Mouse (Mus musculus) monocyte, adult 5-6 weeks (primary cell): ENCODE results near the gene Wfdc6a. TPM values are rescaled to one million over a fixed set of nuclear protein-coding genes. Genes with fewer than 3 reads are reported as not detected.

ENCODE experiments used
- ATAC-seq: fragments of 153-309, 156-312 bp; replicated peaks from 2 replicates; pipeline ENCODE4 v1.8.0; 2017; ENCODE audit warnings: mild to moderate bottlenecking; ENCODE audit not compliant: low TSS enrichment, insufficient number of reproducible peaks, severe bottlenecking, poor library complexity, low FRiP score
- total RNA-seq: library from RNA; stranded (forward); fragments of 200-1000, 200-491, 200-594 nt; gene quantifications from 3 replicates; pipeline ENCODE4 v1.2.3, GENCODE M21; 2017

The Wfdc6a gene
- total RNA-seq, 1 experiment from 2014 or later = not detected

DNA sequence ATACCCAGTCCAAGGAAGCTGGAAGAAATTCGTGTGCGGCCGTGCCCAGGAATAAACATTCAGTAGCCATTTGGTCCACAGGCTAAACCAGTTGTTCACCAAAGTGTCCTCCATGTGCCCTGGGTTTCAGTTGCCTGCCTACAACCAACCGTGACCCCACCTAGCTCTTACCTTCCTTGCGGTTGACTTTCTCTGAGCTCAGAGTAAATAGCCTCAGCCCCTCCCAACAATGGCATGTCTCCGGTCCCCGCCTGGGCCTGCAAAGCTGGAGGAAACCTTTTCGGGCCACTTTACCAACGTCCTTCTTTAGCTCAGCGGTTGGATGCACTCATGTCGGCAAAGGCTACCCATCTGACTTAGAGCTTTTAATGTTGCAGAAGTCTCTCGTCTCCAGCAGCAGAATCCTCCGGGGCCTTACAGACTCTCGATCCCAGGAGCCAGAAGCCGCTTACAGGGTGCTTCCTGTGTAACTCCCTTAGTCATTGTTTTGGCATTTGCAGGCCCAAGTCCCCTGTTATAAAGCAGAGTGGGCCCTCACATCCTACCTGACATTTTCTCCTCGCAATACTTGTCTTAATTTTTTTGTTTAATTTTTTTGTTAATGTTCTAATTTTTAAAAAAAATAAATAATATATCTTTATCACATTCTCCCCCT lies 26.1 kb downstream of the Wfdc6a start:
- no peak for ATAC-seq

- no peak for ATAC-seq
Measured at GRCm38 (mm10) chr2:164558426-164558825, 26.8 kb downstream of the Wfdc6a start.

- ATAC-seq = no peak
Measured at GRCm38 (mm10) chr2:164551502-164551901, 33.7 kb downstream of the Wfdc6a start.

GRCm38 (mm10) chr2:164550895-164551269 lies 34.4 kb downstream of the Wfdc6a start:
- no peak for ATAC-seq

- no peak for ATAC-seq
Measured at GRCm38 (mm10) chr2:164549963-164550894, 35.0 kb downstream of the Wfdc6a start.

- no peak for ATAC-seq
Measured at GRCm38 (mm10) chr2:164549338-164549737, 35.9 kb downstream of the Wfdc6a start.

DNA sequence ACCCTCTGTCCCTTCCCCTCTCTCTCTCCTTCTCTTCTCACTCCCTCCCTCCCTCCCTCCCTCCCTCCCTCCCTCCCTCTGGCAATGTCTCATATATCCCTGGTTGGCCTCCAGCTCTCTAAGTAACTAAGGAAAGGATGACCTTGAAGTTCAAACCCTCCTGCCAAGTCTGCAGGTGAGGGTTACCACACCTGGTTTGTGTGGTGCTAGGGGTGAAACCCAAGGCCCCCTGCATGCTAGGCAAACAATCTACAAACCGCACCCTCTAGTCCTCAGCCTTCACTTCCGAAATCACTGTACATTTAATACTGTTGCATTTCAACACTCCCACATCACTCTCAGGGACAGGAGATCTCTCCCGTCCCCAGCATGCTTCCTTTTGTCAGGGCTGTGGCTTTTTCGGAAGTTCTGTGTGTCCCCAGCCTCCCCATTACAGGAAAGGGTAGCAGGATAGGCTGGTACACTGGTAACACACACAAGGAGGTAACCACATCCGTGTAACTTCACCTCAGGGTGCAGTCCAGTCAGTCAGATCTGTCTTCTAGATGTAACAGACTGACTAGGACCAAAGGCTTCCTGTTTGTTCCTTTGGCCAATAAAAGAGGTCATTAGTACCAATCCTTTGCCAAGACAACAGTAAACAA lies 40.7 kb downstream of the Wfdc6a start:
- ATAC-seq = peak; percentile 71

- ATAC-seq = no peak
Measured at GRCm38 (mm10) chr2:164543745-164544144, 41.5 kb downstream of the Wfdc6a start.

DNA sequence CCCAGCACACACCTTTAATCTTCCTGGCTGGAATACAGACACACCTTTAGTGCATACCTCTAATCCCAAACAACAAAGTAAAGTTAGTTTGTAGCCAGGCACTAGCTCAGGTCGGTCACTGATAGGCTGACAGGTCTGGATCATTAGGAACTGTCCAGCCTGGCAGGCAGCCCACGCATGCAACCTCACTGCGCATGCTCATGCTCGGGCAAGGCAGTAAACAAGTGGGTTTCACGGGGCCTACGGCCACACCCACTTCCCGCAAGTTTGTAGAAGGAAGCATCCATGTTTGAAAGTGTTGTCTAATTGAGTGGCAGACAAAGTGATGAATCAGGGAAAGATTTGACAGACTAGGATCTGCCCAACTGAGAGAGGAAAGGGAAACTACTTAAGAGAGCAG lies 42.6 kb downstream of the Wfdc6a start:
- ATAC-seq = no peak

GRCm38 (mm10) chr2:164542132-164542531 lies 43.1 kb downstream of the Wfdc6a start:
- ATAC-seq = no peak

DNA sequence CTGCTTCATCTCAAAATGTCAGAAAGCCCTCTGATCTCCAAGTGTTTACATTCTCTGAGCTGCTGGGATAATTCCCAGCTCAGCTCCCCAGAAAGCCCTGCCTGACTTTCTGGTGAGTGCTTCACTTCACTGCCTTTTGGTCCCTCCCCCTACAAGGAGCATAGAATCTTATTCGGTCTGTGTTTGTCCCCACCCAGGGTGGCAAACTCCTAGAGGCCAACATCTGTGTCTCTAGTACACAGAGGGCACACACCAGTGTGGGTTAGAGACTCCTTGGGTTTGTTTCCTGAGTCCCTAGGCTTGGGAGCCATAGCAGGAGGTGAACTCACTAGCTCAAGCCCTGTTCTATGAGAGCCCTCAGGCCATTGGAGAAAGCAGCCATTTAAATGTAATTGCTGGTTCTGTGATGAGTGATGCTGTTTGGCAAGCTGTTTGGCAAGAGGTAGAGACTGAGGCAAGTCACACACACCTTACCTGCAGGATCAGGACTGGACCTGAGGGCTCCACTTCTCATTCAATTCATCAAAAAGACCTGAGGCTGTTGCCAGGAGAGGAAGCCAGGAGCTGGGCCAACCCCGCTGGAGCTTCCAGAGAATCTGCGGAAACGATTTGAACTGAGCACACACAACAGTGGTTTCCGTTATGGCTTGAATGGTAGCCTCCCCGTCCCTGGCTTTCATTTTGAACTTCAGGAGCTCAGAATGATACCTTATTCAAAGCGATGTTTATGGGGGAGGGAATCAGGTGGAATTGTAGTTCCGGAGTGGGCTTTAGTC lies 44.4 kb downstream of the Wfdc6a start:
- ATAC-seq = no peak

DNA sequence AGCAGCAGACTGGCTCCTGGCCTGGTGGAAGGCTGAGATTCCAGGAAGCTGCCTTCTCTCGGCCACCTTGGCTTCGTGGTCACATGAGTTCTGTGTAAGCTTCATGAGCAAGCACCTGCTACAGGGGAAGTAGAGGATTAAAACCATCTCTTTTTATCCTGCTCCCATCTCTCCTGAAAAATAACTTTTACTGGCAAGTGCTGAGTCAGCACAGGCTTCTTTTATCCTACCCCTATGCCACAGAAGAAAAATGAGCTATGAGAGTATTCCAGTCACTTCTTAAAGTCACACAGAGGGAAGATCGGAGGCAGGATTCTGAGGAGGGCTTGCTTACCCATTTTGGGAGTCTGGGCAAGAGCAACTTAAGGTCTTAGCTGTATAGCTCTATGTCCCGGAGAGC lies 48.2 kb downstream of the Wfdc6a start:
- ATAC-seq = no peak

GRCm38 (mm10) chr2:164534315-164534714 lies 50.9 kb downstream of the Wfdc6a start:
- ATAC-seq = no peak

DNA sequence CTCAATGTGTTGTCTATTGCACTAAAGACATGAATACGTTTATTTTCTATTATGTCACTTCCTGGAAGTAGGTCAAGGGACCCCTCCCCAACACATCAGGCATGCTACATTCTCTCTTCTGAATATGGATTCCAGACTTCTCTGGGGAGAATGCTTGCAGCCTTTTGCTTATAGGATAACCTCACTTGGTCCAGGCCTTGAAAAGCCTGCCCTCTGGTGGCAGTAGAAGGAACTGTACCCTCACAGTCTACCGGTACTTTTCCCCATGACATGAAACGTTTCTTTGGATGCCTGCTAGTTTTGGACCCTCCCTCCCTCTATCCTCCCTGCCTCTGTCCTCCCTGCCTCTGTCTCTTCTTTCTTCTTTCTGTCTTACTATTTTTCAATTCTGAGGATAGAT lies 54.1 kb downstream of the Wfdc6a start:
- ATAC-seq = peak; percentile 73

Other genes with a start within 250 kb of the Wfdc6a start
- gene Slpi, start 196.4 kb downstream of the Wfdc6a start, total RNA-seq = 7.4 to 25.2 TPM (median 20.6 TPM) in 3 replicates
- gene Rbpjl, start 182.3 kb downstream of the Wfdc6a start, total RNA-seq = not detected in 3 replicates
- not detected in 3 replicates for gene Matn4, start 180.3 kb downstream of the Wfdc6a start, total RNA-seq
- gene Sdc4, start 141.6 kb downstream of the Wfdc6a start, total RNA-seq = 14.1 to 26.0 TPM (median 16.6 TPM) in 3 replicates
- gene Sys1, start 128.5 kb downstream of the Wfdc6a start, total RNA-seq = 17.0 to 30.1 TPM (median 24.9 TPM) in 3 replicates
- gene Gm20458, start 124.5 kb downstream of the Wfdc6a start, total RNA-seq = 4.9 TPM in 1 of 3 replicates, not detected in the others
- 0.68 TPM in 1 of 3 replicates, not detected in the others for gene Trp53tg5, start 111.7 kb downstream of the Wfdc6a start, total RNA-seq
- gene Dbndd2, start 99.3 kb downstream of the Wfdc6a start, total RNA-seq = 3.1 to 12.6 TPM (median 7.4 TPM) in 3 replicates
- 12.6 to 37.4 TPM (median 13.3 TPM) in 3 replicates for gene Pigt, start 87.9 kb downstream of the Wfdc6a start, total RNA-seq
- 1.4 TPM in 1 of 3 replicates, not detected in the others for gene Wfdc2, start 23.0 kb downstream of the Wfdc6a start, total RNA-seq
- gene Spint3, start 12.0 kb downstream of the Wfdc6a start, total RNA-seq = not detected in 3 replicates
- gene Eppin, start 8.1 kb upstream of the Wfdc6a start, total RNA-seq = not detected in 3 replicates
- gene Wfdc6b, start 28.1 kb upstream of the Wfdc6a start, total RNA-seq = not detected in 3 replicates
- not detected in 3 replicates for gene Wfdc8, start 28.2 kb upstream of the Wfdc6a start, total RNA-seq
- gene Wfdc16, start 53.3 kb upstream of the Wfdc6a start, total RNA-seq = not detected in 3 replicates
- not detected in 3 replicates for gene Wfdc10, start 70.6 kb upstream of the Wfdc6a start, total RNA-seq
- gene Wfdc9, start 71.1 kb upstream of the Wfdc6a start, total RNA-seq = not detected in 3 replicates
- not detected in 3 replicates for gene Wfdc11, start 88.6 kb upstream of the Wfdc6a start, total RNA-seq
- not detected in 3 replicates for gene Wfdc13, start 99.7 kb upstream of the Wfdc6a start, total RNA-seq
- not detected in 3 replicates for gene Spint4, start 113.1 kb upstream of the Wfdc6a start, total RNA-seq
- gene Spint5, start 129.9 kb upstream of the Wfdc6a start, total RNA-seq = not detected in 3 replicates
- not detected in 3 replicates for gene Wfdc3, start 160.5 kb upstream of the Wfdc6a start, total RNA-seq
- gene Dnttip1, start 160.5 kb upstream of the Wfdc6a start, total RNA-seq = 18.2 to 23.6 TPM (median 20.1 TPM) in 3 replicates
- gene Ube2c, start 184.5 kb upstream of the Wfdc6a start, total RNA-seq = 2.7 to 5.1 TPM (median 3.5 TPM) in 3 replicates
- gene Tnnc2, start 194.5 kb upstream of the Wfdc6a start, total RNA-seq = not detected in 3 replicates
- gene Snx21, start 200.4 kb upstream of the Wfdc6a start, total RNA-seq = 2.9 to 6.0 TPM (median 5.5 TPM) in 3 replicates
- 31.0 to 45.3 TPM (median 42.4 TPM) in 3 replicates for gene Acot8, start 219.4 kb upstream of the Wfdc6a start, total RNA-seq
- 1.2 to 5.3 TPM (median 1.9 TPM) in 3 replicates for gene Zswim3, start 219.7 kb upstream of the Wfdc6a start, total RNA-seq
- gene Zswim1, start 237.2 kb upstream of the Wfdc6a start, total RNA-seq = 0.67 to 1.8 TPM (median 1.7 TPM) in 3 replicates
- gene Spata25, start 243.1 kb upstream of the Wfdc6a start, total RNA-seq = not detected in 3 replicates
- 283 to 459 TPM (median 330 TPM) in 3 replicates for gene Ctsa, start 247.4 kb upstream of the Wfdc6a start, total RNA-seq
- 0.97 to 3.0 TPM (median 2.3 TPM) in 3 replicates for gene Neurl2, start 248.0 kb upstream of the Wfdc6a start, total RNA-seq